Mouse (Mus musculus) intestine, embryonic 16.5 days (tissue): ENCODE measurements around the gene Uri1. TPM values are rescaled to one million over a fixed set of nuclear protein-coding genes. Genes with fewer than 3 reads are reported as not detected.

ENCODE experiments used
- ATAC-seq: fragments of 200-750 bp; cut with Nextera tagmentation; 2 replicates; pipeline ENCODE4 v1.8.0; 2017; ENCODE audit warnings: moderate TSS enrichment, moderate library complexity
- H3K27ac ChIP-seq: fragments of 300-500 bp; sonication (generic); 2 replicates; pipeline ENCODE4 v1.5.1; 2014; ENCODE audit warnings: mild to moderate bottlenecking, low read length
- H3K27me3 ChIP-seq: fragments of 300-500 bp; sonication (generic); replicated peaks from 2 replicates; pipeline ENCODE4 v1.6.1; 2014; ENCODE audit warnings: low read length, control low read depth, mixed read lengths; ENCODE audit not compliant: control insufficient read depth, insufficient read depth
- H3K36me3 ChIP-seq: fragments of 300-500 bp; sonication (generic); 2 replicates; pipeline ENCODE4 v1.6.1; 2014; ENCODE audit warnings: low read length, control low read depth; ENCODE audit not compliant: control insufficient read depth, insufficient read depth
- H3K4me1 ChIP-seq: fragments of 300-500 bp; sonication (generic); 2 replicates; pipeline ENCODE4 v1.6.1; 2014; ENCODE audit warnings: low read length, control low read depth, mixed read lengths; ENCODE audit not compliant: control insufficient read depth, insufficient read depth
- H3K4me2 ChIP-seq: fragments of 300-500 bp; sonication (generic); 2 replicates; pipeline ENCODE4 v1.6.1; 2014; ENCODE audit warnings: low read depth, low read length, control low read depth
- H3K4me3 ChIP-seq: fragments of 300-500 bp; sonication (generic); 2 replicates; pipeline ENCODE4 v1.5.1; 2014; ENCODE audit warnings: mild to moderate bottlenecking, low read length
- H3K9ac ChIP-seq: fragments of 300-500 bp; sonication (generic); 2 replicates; pipeline ENCODE4 v1.6.1; 2014; ENCODE audit warnings: low read depth, low read length
- H3K9me3 ChIP-seq: fragments of 300-500 bp; sonication (generic); 2 replicates; pipeline ENCODE4 v1.6.1; 2016; ENCODE audit warnings: low read length, control low read depth; ENCODE audit not compliant: control insufficient read depth
- WGBS: fragments of 180-500 bp; shearing (Covaris S2); extraction: QIAGEN DNeasy Blood & Tissue Kit; methylation state at CpG from one replicate; pipeline ENCODE4 v1.1.7; 2014; 5-methylcytosine and 5-hydroxymethylcytosine counted together
- polyA plus RNA-seq: library from polyadenylated mRNA; unstranded; fragments of >200 nt; fragmentation: Nextera tagmentation; extraction: Ambion mirVana; gene quantifications from 2 replicates; pipeline ENCODE4 v1.2.1, GENCODE M21; 2015

The Uri1 gene
- polyA plus RNA-seq, 1 experiment from 2014 or later = 29.6 TPM

GRCm38 (mm10) chr7:37936459-37936858, 86.9 kb downstream of the Uri1 start:
- 78% methylated on average over 8 of the region's 8 CpGs for WGBS

GRCm38 (mm10) chr7:37935786-37936185, 87.6 kb downstream of the Uri1 start:
- 66% methylated on average over 5 of the region's 5 CpGs for WGBS
- Histone ChIP-seq H3K27me3 (no peaks in the 10 kb centered on the region), H3K4me3 (no peak overlapping the region), H3K36me3 (no peaks in the 10 kb centered on the region), H3K9me3 (no peaks in the 10 kb centered on the region), H3K27ac (no peak overlapping the region), H3K4me2 (no peak overlapping the region), H3K9ac (no peak overlapping the region), H3K4me1 (peaks cover 12% of the 10 kb centered on the region)
- ATAC-seq = no peak

More at GRCm38 (mm10) chr7:37936459-37936858, 86.9 kb downstream of the Uri1 start:
- Histone ChIP-seq H3K27me3 (no peaks in the 10 kb centered on the region), H3K4me1 (peaks cover 10% of the 10 kb centered on the region), H3K9me3 (no peaks in the 10 kb centered on the region), H3K4me2 (no peak overlapping the region), H3K27ac (no peak overlapping the region), H3K9ac (no peak overlapping the region), H3K36me3 (no peaks in the 10 kb centered on the region), H3K4me3 (no peak overlapping the region)
- ATAC-seq = no peak

- 35% methylated on average over 5 of the region's 5 CpGs for WGBS
- no peak for ATAC-seq
- H3K9me3 ChIP-seq = no peaks in the 10 kb centered on the region
- no peaks in the 10 kb centered on the region for H3K36me3 ChIP-seq
- no peak overlapping the region for H3K4me3 ChIP-seq
- H3K27ac ChIP-seq = no peak overlapping the region
- H3K4me1 ChIP-seq = peaks cover 14% of the 10 kb centered on the region
- no peaks in the 10 kb centered on the region for H3K27me3 ChIP-seq
- H3K9ac ChIP-seq = no peak overlapping the region
- no peak overlapping the region for H3K4me2 ChIP-seq
These were observed 88.6 kb downstream of the Uri1 start for GRCm38 (mm10) chr7:37934770-37935182.

- Histone ChIP-seq H3K27ac (no peak overlapping the region), H3K9ac (no peak overlapping the region), H3K4me3 (no peak overlapping the region), H3K36me3 (no peaks in the 10 kb centered on the region), H3K4me1 (peaks cover 15% of the 10 kb centered on the region), H3K4me2 (no peak overlapping the region), H3K9me3 (no peaks in the 10 kb centered on the region), H3K27me3 (no peaks in the 10 kb centered on the region)
- no peak for ATAC-seq
- 41% methylated on average over 9 of the region's 9 CpGs for WGBS
These were observed 89.5 kb downstream of the Uri1 start for GRCm38 (mm10) chr7:37933754-37934308.

GRCm38 (mm10) chr7:37931631-37932030, 91.7 kb downstream of the Uri1 start:
- no peak overlapping the region for H3K4me2 ChIP-seq
- H3K36me3 ChIP-seq = no peaks in the 10 kb centered on the region
- no peaks in the 10 kb centered on the region for H3K9me3 ChIP-seq
- WGBS = 17% methylated on average over 3 of the region's 3 CpGs
- ATAC-seq = peak; percentile 90
- H3K27ac ChIP-seq = no peak overlapping the region
- H3K27me3 ChIP-seq = no peaks in the 10 kb centered on the region
- H3K4me1 ChIP-seq = peaks cover 15% of the 10 kb centered on the region
- no peak overlapping the region for H3K9ac ChIP-seq
- no peak overlapping the region for H3K4me3 ChIP-seq

- H3K9ac ChIP-seq = no peak overlapping the region
- 47% methylated on average over 5 of the region's 5 CpGs for WGBS
These were observed 93.6 kb downstream of the Uri1 start for GRCm38 (mm10) chr7:37929738-37930137.

GRCm38 (mm10) chr7:37922999-37923398, 100.4 kb downstream of the Uri1 start:
- Histone ChIP-seq H3K9me3 (no peaks in the 10 kb centered on the region), H3K9ac (no peak overlapping the region), H3K4me2 (no peak overlapping the region), H3K27me3 (no peaks in the 10 kb centered on the region), H3K4me1 (no peaks in the 10 kb centered on the region), H3K27ac (no peak overlapping the region), H3K4me3 (no peak overlapping the region), H3K36me3 (no peaks in the 10 kb centered on the region)
- WGBS = 81% methylated on average over 4 of the region's 4 CpGs
- ATAC-seq = no peak

More at GRCm38 (mm10) chr7:37929738-37930137, 93.6 kb downstream of the Uri1 start:
- no peaks in the 10 kb centered on the region for H3K36me3 ChIP-seq
- H3K27ac ChIP-seq = no peak overlapping the region
- no peaks in the 10 kb centered on the region for H3K27me3 ChIP-seq
- no peak for ATAC-seq
- H3K4me3 ChIP-seq = no peak overlapping the region
- H3K4me2 ChIP-seq = no peak overlapping the region
- H3K9me3 ChIP-seq = no peaks in the 10 kb centered on the region
- peaks cover 15% of the 10 kb centered on the region for H3K4me1 ChIP-seq

GRCm38 (mm10) chr7:37921681-37922430, 101.5 kb downstream of the Uri1 start:
- no peak for ATAC-seq
- no peak overlapping the region for H3K4me2 ChIP-seq
- no peak overlapping the region for H3K27ac ChIP-seq
- 60% methylated on average over 17 of the region's 17 CpGs for WGBS
- no peak overlapping the region for H3K9ac ChIP-seq
- H3K27me3 ChIP-seq = no peaks in the 10 kb centered on the region
- no peaks in the 10 kb centered on the region for H3K36me3 ChIP-seq
- no peaks in the 10 kb centered on the region for H3K4me1 ChIP-seq
- no peak overlapping the region for H3K4me3 ChIP-seq
- H3K9me3 ChIP-seq = no peaks in the 10 kb centered on the region

- Histone ChIP-seq H3K9ac (no peak overlapping the region), H3K27ac (no peak overlapping the region), H3K4me1 (no peaks in the 10 kb centered on the region), H3K36me3 (no peaks in the 10 kb centered on the region), H3K27me3 (no peaks in the 10 kb centered on the region), H3K9me3 (no peaks in the 10 kb centered on the region), H3K4me2 (no peak overlapping the region), H3K4me3 (no peak overlapping the region)
- 58% methylated on average over 10 of the region's 10 CpGs for WGBS
- ATAC-seq = no peak
These were observed 104.4 kb downstream of the Uri1 start for GRCm38 (mm10) chr7:37918926-37919325.
